Comparison of ENCODE assay signal across 18 mouse cellular contexts in genomic region chr19:24332956-24333355, GRCm38 (mm10). TPM values are rescaled to one million over a fixed set of nuclear protein-coding genes. Genes with fewer than 3 reads are reported as not detected.
DNase-seq lines count a peak whose midpoint lies in the region; ATAC-seq and TF ChIP-seq lines count a peak whose summit lies in the region.
"Had no signal": no experiment of that assay in that cellular context is flagged by ENCODE, and none has a peak within 500 bp of the region (broad histone marks: within the 10 kb centered on the region; RNA-seq: fewer than 3 reads in every experiment).

No protein-coding gene starts in this region.

- H3K27me3 ChIP-seq in embryonic facial prominence, embryonic 14.5 days (replicated peaks; ENCODE audit: control insufficient read depth, insufficient read depth, low read length): no peaks in the 10 kb centered on the region
- no peaks in the 10 kb centered on the region for H3K27me3 ChIP-seq in embryonic facial prominence, embryonic 10.5 days (replicated peaks; ENCODE audit: low read depth, poor library complexity, severe bottlenecking)
- no peaks in the 10 kb centered on the region for H3K27me3 ChIP-seq in kidney, embryonic 16.5 days (ENCODE audit: insufficient read depth, low read length)
- no peaks in the 10 kb centered on the region for H3K27me3 ChIP-seq in heart, embryonic 13.5 days (replicated peaks)
- H3K27me3 ChIP-seq in midbrain, postnatal 0 days (ENCODE audit: insufficient read depth, low read length): no peaks in the 10 kb centered on the region

- no peaks in the 10 kb centered on the region for H3K36me3 ChIP-seq in embryonic facial prominence, embryonic 14.5 days (ENCODE audit: control insufficient read depth, insufficient read depth, low read length)
- no peaks in the 10 kb centered on the region for H3K36me3 ChIP-seq in embryonic facial prominence, embryonic 10.5 days (replicated peaks)
- no peaks in the 10 kb centered on the region for H3K36me3 ChIP-seq in kidney, embryonic 16.5 days (ENCODE audit: insufficient read depth, low read length)
- H3K36me3 ChIP-seq in heart, embryonic 13.5 days: peaks cover 3% of the 10 kb centered on the region; the same call in 1 of the 2 replicates
- no peaks in the 10 kb centered on the region for H3K36me3 ChIP-seq in midbrain, postnatal 0 days (ENCODE audit: insufficient read depth, low read length)
- H3K36me3 ChIP-seq: hindbrain, embryonic 13.5 days; midbrain, embryonic 10.5 days had no signal

- no peaks in the 10 kb centered on the region for H3K4me1 ChIP-seq in embryonic facial prominence, embryonic 14.5 days (ENCODE audit: control insufficient read depth, insufficient read depth, low read length)
- H3K4me1 ChIP-seq in embryonic facial prominence, embryonic 10.5 days: 0 out of 2 replicates have a peak, but pooled peaks cover 4% of the 10 kb centered on the region
- no peaks in the 10 kb centered on the region for H3K4me1 ChIP-seq in kidney, embryonic 16.5 days (ENCODE audit: insufficient read depth, low read length)
- peaks cover 34% of the 10 kb centered on the region for H3K4me1 ChIP-seq in heart, embryonic 13.5 days
- H3K4me1 ChIP-seq in midbrain, postnatal 0 days (ENCODE audit: insufficient read depth, low read length): no peaks in the 10 kb centered on the region
- H3K4me1 ChIP-seq: hindbrain, embryonic 13.5 days; midbrain, embryonic 10.5 days had no signal

- 44% methylated on average over 5 of the region's 5 CpGs for WGBS in embryonic facial prominence, embryonic 14.5 days
- 75% methylated on average over 5 of the region's 5 CpGs for WGBS in embryonic facial prominence, embryonic 10.5 days
- WGBS in kidney, embryonic 16.5 days: 46% methylated on average over 5 of the region's 5 CpGs
- WGBS in heart, embryonic 13.5 days: 31% methylated on average over 5 of the region's 5 CpGs
- WGBS in midbrain, postnatal 0 days: 75% methylated on average over 5 of the region's 5 CpGs

- peak; percentile 63 for DNase-seq in embryonic facial prominence, embryonic 14.5 days (ENCODE audit: low spot score)
- DNase-seq in embryonic facial prominence, embryonic 10.5 days (ENCODE audit: low spot score): no peak
- DNase-seq in kidney, postnatal 4 days: peak; percentile 65
- DNase-seq in lung, postnatal 10 days: peak; percentile 65
- no peak for DNase-seq in cerebellum, adult 8-10 months
- no peak for DNase-seq in midbrain, postnatal 0 days (ENCODE audit: low spot score)
- DNase-seq: adrenal gland, postnatal 25 days; cerebellum, adult 9-11 months; gastrocnemius, postnatal 14 days; retina, postnatal 1 day; thymus, postnatal 25 days had no signal

- no peak for TF ChIP-seq CTCF in midbrain, postnatal 0 days (IDR thresholded peaks at IDR 0.05)

- no peak overlapping the region for H3K9ac ChIP-seq in embryonic facial prominence, embryonic 14.5 days (ENCODE audit: low read depth, low read length)
- no peak overlapping the region for H3K9ac ChIP-seq in kidney, embryonic 16.5 days (replicated peaks; ENCODE audit: low read length)
- H3K9ac ChIP-seq in heart, embryonic 13.5 days: no peak overlapping the region
- no peak overlapping the region for H3K9ac ChIP-seq in midbrain, postnatal 0 days (replicated peaks; ENCODE audit: low read length, poor library complexity, severe bottlenecking)
- H3K9ac ChIP-seq: hindbrain, embryonic 13.5 days had no signal

- no peak overlapping the region for H3K4me2 ChIP-seq in embryonic facial prominence, embryonic 14.5 days (ENCODE audit: low read depth, low read length)
- H3K4me2 ChIP-seq in kidney, embryonic 16.5 days (replicated peaks; ENCODE audit: low read depth, low read length): no peak overlapping the region
- no peak overlapping the region for H3K4me2 ChIP-seq in heart, embryonic 13.5 days
- no peak overlapping the region for H3K4me2 ChIP-seq in midbrain, postnatal 0 days (ENCODE audit: low read depth, low read length, poor library complexity, severe bottlenecking)
- H3K4me2 ChIP-seq: hindbrain, embryonic 13.5 days had no signal

- no peaks in the 10 kb centered on the region for H3K9me3 ChIP-seq in embryonic facial prominence, embryonic 14.5 days (ENCODE audit: control insufficient read depth, low read length)
- H3K9me3 ChIP-seq in embryonic facial prominence, embryonic 10.5 days: no peaks in the 10 kb centered on the region
- no peaks in the 10 kb centered on the region for H3K9me3 ChIP-seq in kidney, embryonic 16.5 days (ENCODE audit: low read length)
- no peaks in the 10 kb centered on the region for H3K9me3 ChIP-seq in heart, embryonic 13.5 days
- no peaks in the 10 kb centered on the region for H3K9me3 ChIP-seq in midbrain, postnatal 0 days (ENCODE audit: low read length)
- H3K9me3 ChIP-seq: hindbrain, embryonic 13.5 days; midbrain, embryonic 10.5 days had no signal

- no peak overlapping the region for H3K4me3 ChIP-seq in embryonic facial prominence, embryonic 14.5 days (ENCODE audit: low read depth, low read length)
- no peak overlapping the region for H3K4me3 ChIP-seq in embryonic facial prominence, embryonic 10.5 days
- no peak overlapping the region for H3K4me3 ChIP-seq in kidney, embryonic 16.5 days (ENCODE audit: low read length)
- no peak overlapping the region for H3K4me3 ChIP-seq in heart, embryonic 13.5 days
- H3K4me3 ChIP-seq in midbrain, postnatal 0 days (ENCODE audit: low read depth, low read length): no peak overlapping the region
- H3K4me3 ChIP-seq: erythroblast, embryonic 14.5 days; hindbrain, embryonic 13.5 days; midbrain, embryonic 10.5 days; myocyte had no signal

- H3K27ac ChIP-seq in embryonic facial prominence, embryonic 14.5 days (replicated peaks; ENCODE audit: low read depth, low read length): no peak overlapping the region
- H3K27ac ChIP-seq in embryonic facial prominence, embryonic 10.5 days (replicated peaks): no peak overlapping the region
- H3K27ac ChIP-seq in kidney, embryonic 16.5 days (ENCODE audit: low read length): no peak overlapping the region
- H3K27ac ChIP-seq in heart, embryonic 13.5 days (replicated peaks): peak overlapping the region; percentile 61
- no peak overlapping the region for H3K27ac ChIP-seq in midbrain, postnatal 0 days (ENCODE audit: low read depth, low read length)
- H3K27ac ChIP-seq: hindbrain, embryonic 13.5 days; midbrain, embryonic 10.5 days had no signal

- no peak for ATAC-seq in embryonic facial prominence, embryonic 14.5 days (ENCODE audit: low read depth)
- no peak for ATAC-seq in kidney, embryonic 16.5 days (ENCODE audit: low FRiP score, low TSS enrichment)
- no peak for ATAC-seq in heart, embryonic 13.5 days (ENCODE audit: extremely low read depth, insufficient number of reproducible peaks, low FRiP score, low TSS enrichment)
- ATAC-seq in midbrain, postnatal 0 days (ENCODE audit: low FRiP score): no peak
- ATAC-seq: intestine, postnatal 0 days had no signal

RNA-seq across cellular contexts. Expression of gene Fxn, which starts 52.6 kb away (rescaled TPM):
- 38.6 and 39.4 TPM in 2 replicates for polyA plus RNA-seq in embryonic facial prominence, embryonic 14.5 days (2014; fragmentation: Nextera tagmentation; extraction: Ambion mirVana)
- polyA plus RNA-seq in embryonic facial prominence, embryonic 10.5 days (2016; fragmentation: Nextera tagmentation; extraction: Ambion mirVana): 62.6 and 65.0 TPM in 2 replicates
- polyA plus RNA-seq in kidney, embryonic 16.5 days (2015; fragmentation: Nextera tagmentation; extraction: Ambion mirVana): 54.6 and 59.1 TPM in 2 replicates
- polyA plus RNA-seq in heart, embryonic 13.5 days (2015; fragmentation: Nextera tagmentation; extraction: Ambion mirVana): 60.9 and 64.0 TPM in 2 replicates
- total RNA-seq in midbrain, postnatal 0 days (2014; rRNA removed): 24.6 and 25.4 TPM in 2 replicates
- 42.5 and 43.7 TPM in 2 replicates for polyA plus RNA-seq in midbrain, postnatal 0 days (2015; fragmentation: Nextera tagmentation; extraction: Ambion mirVana)

Comparison
In these comparisons a context has a peak if more than half of its experiments do, and no peak if none do; other contexts are left out.
1. DNase-seq: peak in embryonic facial prominence, embryonic 14.5 days (single experiment), kidney, postnatal 4 days (2 of 2) and lung, postnatal 10 days (single experiment); none in embryonic facial prominence, embryonic 10.5 days (single experiment), cerebellum, adult 8-10 months (single experiment) and midbrain, postnatal 0 days (single experiment).